Comparison of ENCODE assay signal across 8 mouse cellular contexts in the genomic region with DNA sequence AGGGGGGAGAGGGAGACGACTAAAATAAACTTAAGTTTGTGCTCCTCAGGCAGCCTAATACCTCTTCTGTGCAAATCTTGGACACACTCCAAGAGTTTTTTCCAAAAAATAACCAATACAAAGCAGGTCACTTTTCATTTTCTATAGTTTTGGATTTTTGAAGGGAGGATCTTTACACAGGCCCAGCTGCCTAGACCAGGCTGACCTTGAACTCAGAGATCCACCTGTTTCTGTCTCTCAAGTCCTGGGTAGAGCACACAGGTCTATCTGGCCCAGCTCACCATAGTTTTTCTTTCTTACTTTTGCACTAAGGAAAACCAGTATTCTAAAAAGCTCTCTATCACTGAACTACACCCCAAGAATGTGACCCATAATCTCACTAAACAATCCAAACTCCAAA. TPM values are rescaled to one million over a fixed set of nuclear protein-coding genes. Genes with fewer than 3 reads are reported as not detected.
DNase-seq lines count a peak whose midpoint lies in the region; ATAC-seq and TF ChIP-seq lines count a peak whose summit lies in the region.

No protein-coding gene starts in this region.

- 53% methylated on average over 1 of the region's 1 CpGs for WGBS in liver, embryonic 11.5 days

- no peaks in the 10 kb centered on the region for H3K27me3 ChIP-seq in erythroblast, embryonic 14.5 days (ENCODE audit: control insufficient read depth)
- H3K27me3 ChIP-seq in testis, adult 2 months (ENCODE audit: control insufficient read depth, insufficient read depth, low read length): no peaks in the 10 kb centered on the region
- H3K27me3 ChIP-seq in liver, embryonic 11.5 days (replicated peaks; ENCODE audit: control insufficient read depth, insufficient read depth, low read length): no peaks in the 10 kb centered on the region

- TF ChIP-seq POLR2A in testis, adult 2 months (IDR thresholded peaks at IDR 0.05; ENCODE audit: control insufficient read depth, low read depth, low read length): no peak

- H3K9ac ChIP-seq in liver, embryonic 11.5 days (ENCODE audit: low read depth, low read length): peak overlapping the region; percentile 90

- peaks cover 54% of the 10 kb centered on the region for H3K4me1 ChIP-seq in erythroblast, embryonic 14.5 days (ENCODE audit: control insufficient read depth)
- H3K4me1 ChIP-seq in testis, adult 2 months (ENCODE audit: control insufficient read depth, insufficient read depth, low read length): peaks cover 17% of the 10 kb centered on the region
- peaks cover 42% of the 10 kb centered on the region for H3K4me1 ChIP-seq in liver, embryonic 11.5 days (replicated peaks; ENCODE audit: control insufficient read depth, insufficient read depth, low read length)

- no peak for TF ChIP-seq CTCF in testis, adult 2 months (IDR thresholded peaks at IDR 0.05; ENCODE audit: control insufficient read depth, insufficient read depth, insufficient replicate concordance, low read depth, low read length)

- no peaks in the 10 kb centered on the region for H3K9me3 ChIP-seq in erythroblast, embryonic 14.5 days (ENCODE audit: control insufficient read depth, low read length)
- H3K9me3 ChIP-seq in liver, embryonic 11.5 days (ENCODE audit: control insufficient read depth, low read length): no peaks in the 10 kb centered on the region

- peaks cover 46% of the 10 kb centered on the region for H3K36me3 ChIP-seq in erythroblast, embryonic 14.5 days (ENCODE audit: control insufficient read depth)
- no peaks in the 10 kb centered on the region; the same call in none of the 2 replicates for H3K36me3 ChIP-seq in testis, adult 2 months (ENCODE audit: control insufficient read depth, insufficient read depth, low read length)
- H3K36me3 ChIP-seq in liver, embryonic 11.5 days (ENCODE audit: control insufficient read depth, insufficient read depth, low read length): peaks cover 2% of the 10 kb centered on the region; the same call in 1 of the 2 replicates

- DNase-seq in testis, postnatal 10 days (ENCODE audit: low spot score): no peak
- no peak for DNase-seq in liver, embryonic 11.5 days (ENCODE audit: low spot score)
- DNase-seq in cerebellum, postnatal 4 days (ENCODE audit: low spot score in 2 of 2): no peak
- DNase-seq in spleen, postnatal 14 days (ENCODE audit: low spot score in 2 of 2): no peak
- DNase-seq in frontal cortex, postnatal 14 days (ENCODE audit: low spot score in 2 of 2): no peak

- H3K4me3 ChIP-seq in erythroblast, embryonic 14.5 days (replicated peaks): peak overlapping the region; percentile 94
- peak overlapping the region; percentile 38; the same call in 1 of the 2 replicates for H3K4me3 ChIP-seq in testis, adult 2 months (ENCODE audit: control insufficient read depth, low read depth, low read length)
- H3K4me3 ChIP-seq in liver, embryonic 11.5 days (ENCODE audit: low read depth, low read length): peak overlapping the region; percentile 68

- H3K4me2 ChIP-seq in liver, embryonic 11.5 days: peak overlapping the region; percentile 89

- 0 out of 2 replicates have a peak overlapping the region, but pooled peaks have one; percentile 8 for H3K27ac ChIP-seq in testis, adult 2 months (ENCODE audit: control insufficient read depth, insufficient read depth, low read depth, low read length)
- no peak overlapping the region for H3K27ac ChIP-seq in liver, embryonic 11.5 days (ENCODE audit: low read depth, low read length)

- no peak for ATAC-seq in erythroblast, adult 5-6 weeks (replicated peaks; ENCODE audit: low FRiP score, poor library complexity, severe bottlenecking)
- no peak for ATAC-seq in liver, embryonic 11.5 days (replicated peaks; ENCODE audit: low FRiP score)

RNA-seq across cellular contexts. Expression of a gene that starts 2.5 kb away (rescaled TPM):
- polyA plus RNA-seq in erythroblast, embryonic 14.5 days (2012): 12.8 and 15.5 TPM in 2 replicates
- 40.5 and 74.0 TPM in 2 replicates for total RNA-seq in erythroblast, adult 5-6 weeks (2015; ENCODE audit: low replicate concordance)
- 130 and 133 TPM in 2 replicates for total RNA-seq in erythroblast, adult 5-6 weeks (2017; ENCODE audit: low replicate concordance)
- 48.4 and 56.8 TPM in 2 replicates for polyA plus RNA-seq in testis, adult 2 months (2012; rRNA removed)
- 199 and 207 TPM in 2 replicates for polyA plus RNA-seq in liver, embryonic 11.5 days (2014; fragmentation: Nextera tagmentation; extraction: Ambion mirVana)

RNA-seq across cellular contexts. Expression of a gene that starts 36.7 kb away (rescaled TPM):
- polyA plus RNA-seq in erythroblast, embryonic 14.5 days (2012): 0.03 and 0.05 TPM in 2 replicates
- not detected in 2 replicates for total RNA-seq in erythroblast, adult 5-6 weeks (2015; ENCODE audit: low replicate concordance)
- 0.09 and 0.70 TPM in 2 replicates for total RNA-seq in erythroblast, adult 5-6 weeks (2017; ENCODE audit: low replicate concordance)
- 285 and 337 TPM in 2 replicates for polyA plus RNA-seq in testis, adult 2 months (2012; rRNA removed)
- 2.3 TPM in 2 replicates for polyA plus RNA-seq in liver, embryonic 11.5 days (2014; fragmentation: Nextera tagmentation; extraction: Ambion mirVana)

RNA-seq across cellular contexts. Expression of a gene that starts 52.5 kb away (rescaled TPM):
- polyA plus RNA-seq in erythroblast, embryonic 14.5 days (2012): 0.20 and 0.22 TPM in 2 replicates
- total RNA-seq in erythroblast, adult 5-6 weeks (2015; ENCODE audit: low replicate concordance): not detected in 2 replicates
- total RNA-seq in erythroblast, adult 5-6 weeks (2017; ENCODE audit: low replicate concordance): not detected in 2 replicates
- polyA plus RNA-seq in testis, adult 2 months (2012; rRNA removed): 5.4 and 6.2 TPM in 2 replicates
- 25.3 and 28.1 TPM in 2 replicates for polyA plus RNA-seq in liver, embryonic 11.5 days (2014; fragmentation: Nextera tagmentation; extraction: Ambion mirVana)

RNA-seq across cellular contexts. Expression of a gene that starts 56.1 kb away (rescaled TPM):
- polyA plus RNA-seq in erythroblast, embryonic 14.5 days (2012): 2.5 and 2.9 TPM in 2 replicates
- total RNA-seq in erythroblast, adult 5-6 weeks (2015; ENCODE audit: low replicate concordance): 3.3 and 7.3 TPM in 2 replicates
- 7.7 and 17.0 TPM in 2 replicates for total RNA-seq in erythroblast, adult 5-6 weeks (2017; ENCODE audit: low replicate concordance)
- polyA plus RNA-seq in testis, adult 2 months (2012; rRNA removed): 6.0 and 7.5 TPM in 2 replicates
- 26.5 and 28.9 TPM in 2 replicates for polyA plus RNA-seq in liver, embryonic 11.5 days (2014; fragmentation: Nextera tagmentation; extraction: Ambion mirVana)

Comparison
In these comparisons a context has a peak if more than half of its experiments do, and no peak if none do; other contexts are left out.
1. H3K4me3 ChIP-seq: peak in every context shown above with its lines; median percentile 94 in erythroblast, embryonic 14.5 days; 68 in liver, embryonic 11.5 days; 38 in testis, adult 2 months.
2. RNA of a gene that starts 36.7 kb away (polyA plus RNA-seq): 285 to 337 TPM in testis, adult 2 months; 2.3 TPM in liver, embryonic 11.5 days and 0.03 to 0.05 TPM in erythroblast, embryonic 14.5 days; every median in the first group is over 10 times any median in the second.